Mouse (Mus musculus): Measurements from ENCODE around the gene Gm5134.

The Gm5134 gene

GRCm38 (mm10) chr10:75954381-75954811, at the start of gene Gm5134:
TSS of gene Gm5134 (plus strand) at chr10:75954514.
- DNase-seq (ENCODE audit: low spot score), result no peak

GRCm38 (mm10) chr10:75906882-75907281, 47.4 kb upstream of the Gm5134 start:
- DNase-seq (ENCODE audit: low spot score), result no peak

GRCm38 (mm10) chr10:75910698-75911097, 43.6 kb upstream of the Gm5134 start:
- DNase-seq (ENCODE audit: low spot score), result no peak

GRCm38 (mm10) chr10:75913013-75913589, 41.2 kb upstream of the Gm5134 start:
- no peak for DNase-seq (ENCODE audit: low spot score)

- DNase-seq (ENCODE audit: low spot score), result no peak
Observed at GRCm38 (mm10) chr10:75915557-75915956, 38.8 kb upstream of the Gm5134 start.

GRCm38 (mm10) chr10:75916840-75917239, 37.5 kb upstream of the Gm5134 start:
- peak; percentile 28 for DNase-seq (ENCODE audit: low spot score)

GRCm38 (mm10) chr10:75919026-75919425, 35.3 kb upstream of the Gm5134 start:
- DNase-seq (ENCODE audit: low spot score), result no peak

- DNase-seq (ENCODE audit: low spot score), result peak; percentile 94
Observed at GRCm38 (mm10) chr10:75921026-75921725, 33.1 kb upstream of the Gm5134 start, which contains the start of gene Smarcb1. TSS of gene Smarcb1 (minus strand) at chr10:75921617.

- peak; percentile 73 for DNase-seq (ENCODE audit: low spot score)
Observed at GRCm38 (mm10) chr10:75921726-75922560, 32.4 kb upstream of the Gm5134 start.

GRCm38 (mm10) chr10:75924324-75924723, 30.0 kb upstream of the Gm5134 start:
- peak; percentile 51 for DNase-seq (ENCODE audit: low spot score)

- DNase-seq (ENCODE audit: low spot score), result no peak
Observed at GRCm38 (mm10) chr10:75926396-75926795, 27.9 kb upstream of the Gm5134 start.

GRCm38 (mm10) chr10:75930304-75930703, 24.0 kb upstream of the Gm5134 start:
- DNase-seq (ENCODE audit: low spot score), result peak; percentile 53

GRCm38 (mm10) chr10:75931311-75931710, 23.0 kb upstream of the Gm5134 start:
- DNase-seq (ENCODE audit: low spot score), result no peak

- DNase-seq (ENCODE audit: low spot score), result peak; percentile 54
Observed at GRCm38 (mm10) chr10:75932081-75932678, 22.1 kb upstream of the Gm5134 start.

GRCm38 (mm10) chr10:75932891-75933290, 21.4 kb upstream of the Gm5134 start, which contains the start of gene Chchd10:
TSS of gene Chchd10 (plus strand) at chr10:75933130.
- DNase-seq (ENCODE audit: low spot score), result no peak

GRCm38 (mm10) chr10:75934991-75935390, 19.3 kb upstream of the Gm5134 start:
- no peak for DNase-seq (ENCODE audit: low spot score)

- no peak for DNase-seq (ENCODE audit: low spot score)
Observed at GRCm38 (mm10) chr10:75935680-75936541, 18.4 kb upstream of the Gm5134 start, which contains the start of gene Mmp11. TSS of gene Mmp11 (minus strand) at chr10:75936496.

GRCm38 (mm10) chr10:75936909-75937667, 17.2 kb upstream of the Gm5134 start:
- peak; percentile 66 for DNase-seq (ENCODE audit: low spot score)

GRCm38 (mm10) chr10:75937851-75938643, 16.3 kb upstream of the Gm5134 start:
- peak; percentile 46 for DNase-seq (ENCODE audit: low spot score)

Data from adipocyte (in vitro differentiated cells).